Mouse (Mus musculus): Measurements from ENCODE around the gene Rap1gap2. TPM values are rescaled to one million over a fixed set of nuclear protein-coding genes. Genes with fewer than 3 reads are reported as not detected.

Rap1gap2 gene
- 67.5 and 71.0 TPM in 2 replicates for polyA plus RNA-seq (2012; rRNA removed)

DNA sequence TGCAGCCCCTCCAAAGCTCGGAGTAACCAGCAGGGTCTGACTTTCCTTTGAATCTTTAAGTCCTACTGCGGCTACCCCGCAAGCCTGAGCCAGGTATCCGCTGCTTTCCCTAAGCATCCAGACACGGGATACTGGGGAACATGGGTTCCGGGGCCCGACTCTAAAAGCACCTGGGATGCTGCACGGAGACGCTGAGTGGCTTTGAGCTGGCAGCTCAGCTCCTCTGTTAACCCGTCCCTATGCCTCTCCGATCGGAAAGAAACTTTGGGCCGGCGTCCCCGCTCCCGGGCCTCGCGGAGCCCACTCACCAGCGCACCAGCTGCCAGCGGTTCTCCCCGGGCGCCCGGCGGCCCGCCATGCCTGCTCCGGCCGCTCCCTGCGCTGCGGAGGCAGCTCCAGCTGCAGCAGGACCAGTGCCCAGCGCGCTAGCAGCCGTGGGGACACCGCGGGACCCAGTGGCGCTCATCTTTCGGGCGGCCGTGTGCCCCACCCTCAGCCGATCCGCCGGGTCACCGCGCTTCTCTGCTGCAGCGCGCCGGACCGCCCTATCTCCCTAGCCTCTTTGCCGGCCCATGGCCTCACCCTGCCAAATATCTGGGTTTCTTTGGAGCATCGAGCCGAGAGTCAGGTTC, at the start of gene Rap1gap2:
Gene Rap1gap2 (minus strand): TSS at position 371 of the 632 bp plus-strand sequence.
- no peak for TF ChIP-seq CTCF (IDR thresholded peaks at IDR 0.05; ENCODE audit: borderline replicate concordance, insufficient read depth, low read depth, low read length)
- TF ChIP-seq POLR2A (IDR thresholded peaks at IDR 0.05; ENCODE audit: borderline replicate concordance, insufficient read depth, low read length), result no peak
- no peak within 1 kb of the TSS for H3K27ac ChIP-seq (ENCODE audit: insufficient read depth, low read length)
- H3K4me3 ChIP-seq (replicated peaks; ENCODE audit: insufficient read depth, low read depth, low read length), result peak within 1 kb of the TSS; percentile 61
- WGBS, result 2% methylated on average over 50 of the region's 50 CpGs
- H3K27me3 ChIP-seq (ENCODE audit: control insufficient read depth, insufficient read depth, low read length), result no peaks in the 10 kb centered on the region
- peak in 1 of 2 experiments; percentile 47 for DNase-seq
- H3K4me1 ChIP-seq (ENCODE audit: control insufficient read depth, insufficient read depth, low read length), result 0 out of 2 replicates have a peak, but pooled peaks cover 3% of the 10 kb centered on the region

DNA sequence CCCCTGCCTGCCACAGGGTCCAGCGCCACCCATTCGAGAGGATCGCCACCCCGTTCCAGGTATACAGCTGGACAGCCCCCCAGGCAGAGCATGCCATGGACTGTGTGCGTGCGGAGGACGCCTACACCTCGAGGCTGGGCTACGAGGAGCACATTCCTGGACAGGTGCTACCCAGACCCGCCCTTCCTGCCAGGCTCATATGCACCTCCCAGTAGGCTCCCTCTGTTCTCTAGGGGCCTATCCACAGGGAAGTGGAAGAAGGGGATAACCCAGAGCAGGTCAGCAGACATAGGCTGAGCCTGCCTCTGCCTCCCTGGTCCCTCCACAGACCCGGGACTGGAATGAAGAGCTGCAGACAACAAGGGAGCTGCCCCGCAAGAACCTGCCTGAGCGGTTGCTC, 49.6 kb upstream of the Rap1gap2 start:
- peaks cover 4% of the 10 kb centered on the region; the same call in 1 of the 2 replicates for H3K4me1 ChIP-seq (ENCODE audit: control insufficient read depth, insufficient read depth, low read length)
- H3K27me3 ChIP-seq (ENCODE audit: control insufficient read depth, insufficient read depth, low read length), result no peaks in the 10 kb centered on the region
- DNase-seq, result no peak
- WGBS, result 93% methylated on average over 13 of the region's 13 CpGs
- no peak for TF ChIP-seq POLR2A (IDR thresholded peaks at IDR 0.05; ENCODE audit: borderline replicate concordance, insufficient read depth, low read length)
- no peak for TF ChIP-seq CTCF (IDR thresholded peaks at IDR 0.05; ENCODE audit: borderline replicate concordance, insufficient read depth, low read depth, low read length)
- H3K27ac ChIP-seq (ENCODE audit: insufficient read depth, low read length), result no peak overlapping the region
- H3K4me3 ChIP-seq (replicated peaks; ENCODE audit: insufficient read depth, low read depth, low read length), result no peak overlapping the region

DNA sequence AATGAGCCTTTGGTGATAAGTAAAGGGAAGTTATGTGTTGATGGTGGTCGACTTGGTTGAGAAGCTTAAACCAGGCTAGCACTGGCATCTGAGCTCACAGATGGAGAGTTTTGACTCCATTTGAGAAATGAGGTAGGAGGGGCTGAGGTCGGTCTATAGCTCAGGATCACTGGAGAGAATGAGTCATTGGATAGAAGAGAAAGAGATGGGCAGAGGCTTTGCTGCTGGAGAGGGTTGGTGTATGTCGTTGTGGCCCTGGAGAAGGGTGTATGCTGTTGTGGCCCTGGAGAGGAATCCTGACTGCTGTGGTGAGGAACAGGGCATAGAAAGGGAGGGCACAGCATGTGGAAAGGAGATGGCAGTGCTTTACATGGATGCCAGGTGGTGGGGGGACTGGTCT, 45.2 kb upstream of the Rap1gap2 start:
- Histone ChIP-seq H3K27ac (ENCODE audit: insufficient read depth, low read length) (no peak overlapping the region), H3K27me3 (ENCODE audit: control insufficient read depth, insufficient read depth, low read length) (no peaks in the 10 kb centered on the region), H3K4me3 (replicated peaks; ENCODE audit: insufficient read depth, low read depth, low read length) (no peak overlapping the region), H3K4me1 (ENCODE audit: control insufficient read depth, insufficient read depth, low read length) (peaks cover 19% of the 10 kb centered on the region)
- DNase-seq, result no peak
- 48% methylated on average over 3 of the region's 3 CpGs for WGBS
- TF ChIP-seq CTCF (IDR thresholded peaks at IDR 0.05; ENCODE audit: borderline replicate concordance, insufficient read depth, low read depth, low read length) (no peak), POLR2A (IDR thresholded peaks at IDR 0.05; ENCODE audit: borderline replicate concordance, insufficient read depth, low read length) (no peak)

DNA sequence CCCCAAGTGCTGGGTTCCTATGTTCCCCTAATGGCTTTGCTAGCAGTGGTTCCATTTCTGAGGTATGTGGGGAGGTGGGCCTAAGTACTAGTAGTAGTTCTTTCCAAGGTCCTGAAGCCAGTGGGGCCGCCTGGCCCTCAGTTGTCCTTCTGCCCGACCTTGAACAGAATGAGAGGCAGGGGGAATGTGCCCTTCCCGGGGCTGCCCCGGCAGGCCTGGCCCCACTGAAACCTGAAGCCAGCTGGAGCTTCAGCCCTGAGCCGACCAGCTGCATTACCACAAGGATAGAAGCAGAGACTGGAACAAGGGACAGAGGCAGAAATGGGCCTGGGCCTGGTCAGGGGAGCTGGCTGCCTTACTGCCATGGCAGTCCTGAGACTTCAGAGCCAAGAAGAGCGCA, 42.7 kb upstream of the Rap1gap2 start:
- no peak for DNase-seq
- 34% methylated on average over 6 of the region's 6 CpGs for WGBS
- H3K4me1 ChIP-seq (ENCODE audit: control insufficient read depth, insufficient read depth, low read length), result peaks cover 23% of the 10 kb centered on the region
- no peak overlapping the region for H3K4me3 ChIP-seq (replicated peaks; ENCODE audit: insufficient read depth, low read depth, low read length)
- H3K27ac ChIP-seq (ENCODE audit: insufficient read depth, low read length), result peak overlapping the region; percentile 68
- TF ChIP-seq CTCF (IDR thresholded peaks at IDR 0.05; ENCODE audit: borderline replicate concordance, insufficient read depth, low read depth, low read length) (no peak), POLR2A (IDR thresholded peaks at IDR 0.05; ENCODE audit: borderline replicate concordance, insufficient read depth, low read length) (no peak)
- H3K27me3 ChIP-seq (ENCODE audit: control insufficient read depth, insufficient read depth, low read length), result no peaks in the 10 kb centered on the region

GRCm38 (mm10) chr11:74652791-74653191, 42.1 kb upstream of the Rap1gap2 start:
- H3K4me1 ChIP-seq (ENCODE audit: control insufficient read depth, insufficient read depth, low read length), result peaks cover 23% of the 10 kb centered on the region
- 1% methylated on average over 4 of the region's 4 CpGs for WGBS
- TF ChIP-seq CTCF (IDR thresholded peaks at IDR 0.05; ENCODE audit: borderline replicate concordance, insufficient read depth, low read depth, low read length) (no peak), POLR2A (IDR thresholded peaks at IDR 0.05; ENCODE audit: borderline replicate concordance, insufficient read depth, low read length) (no peak)
- H3K27me3 ChIP-seq (ENCODE audit: control insufficient read depth, insufficient read depth, low read length), result no peaks in the 10 kb centered on the region
- H3K27ac ChIP-seq (ENCODE audit: insufficient read depth, low read length), result peak overlapping the region; percentile 68
- H3K4me3 ChIP-seq (replicated peaks; ENCODE audit: insufficient read depth, low read depth, low read length), result peak overlapping the region; percentile 2
- peak; percentile 56 to 67 for DNase-seq

DNA sequence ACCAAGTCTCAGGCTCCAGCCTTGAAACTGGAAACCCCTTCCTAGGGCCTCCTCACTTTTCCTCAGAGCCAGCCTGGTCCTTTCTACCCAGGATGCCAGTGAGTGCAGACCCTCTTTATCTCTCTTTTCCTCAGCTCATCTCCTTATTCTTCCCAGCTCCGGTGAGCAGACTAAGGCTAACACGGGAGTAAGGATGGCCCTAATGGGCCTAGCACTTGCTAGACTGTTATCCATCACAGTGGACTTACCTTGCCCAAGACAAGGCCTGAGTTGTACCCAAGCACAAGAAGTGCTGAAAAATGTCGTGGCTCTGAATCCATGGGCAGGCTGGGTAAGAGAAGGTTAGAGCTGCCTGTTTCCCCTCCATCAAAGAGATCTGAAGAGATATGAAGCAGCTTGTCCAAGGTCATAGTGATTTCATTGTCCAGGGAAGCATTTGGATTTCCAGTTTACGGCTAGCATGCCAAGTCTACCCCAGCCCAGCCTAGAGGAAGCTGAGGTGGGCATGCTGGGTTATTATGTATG, 39.9 kb upstream of the Rap1gap2 start:
- no peak for TF ChIP-seq CTCF (IDR thresholded peaks at IDR 0.05; ENCODE audit: borderline replicate concordance, insufficient read depth, low read depth, low read length)
- TF ChIP-seq POLR2A (IDR thresholded peaks at IDR 0.05; ENCODE audit: borderline replicate concordance, insufficient read depth, low read length), result no peak
- Histone ChIP-seq H3K27me3 (ENCODE audit: control insufficient read depth, insufficient read depth, low read length) (no peaks in the 10 kb centered on the region), H3K4me3 (replicated peaks; ENCODE audit: insufficient read depth, low read depth, low read length) (peak overlapping the region; percentile 59), H3K4me1 (ENCODE audit: control insufficient read depth, insufficient read depth, low read length) (peaks cover 19% of the 10 kb centered on the region), H3K27ac (ENCODE audit: insufficient read depth, low read length) (no peak overlapping the region)
- DNase-seq, result no peak
- 33% methylated on average over 4 of the region's 4 CpGs for WGBS

DNA sequence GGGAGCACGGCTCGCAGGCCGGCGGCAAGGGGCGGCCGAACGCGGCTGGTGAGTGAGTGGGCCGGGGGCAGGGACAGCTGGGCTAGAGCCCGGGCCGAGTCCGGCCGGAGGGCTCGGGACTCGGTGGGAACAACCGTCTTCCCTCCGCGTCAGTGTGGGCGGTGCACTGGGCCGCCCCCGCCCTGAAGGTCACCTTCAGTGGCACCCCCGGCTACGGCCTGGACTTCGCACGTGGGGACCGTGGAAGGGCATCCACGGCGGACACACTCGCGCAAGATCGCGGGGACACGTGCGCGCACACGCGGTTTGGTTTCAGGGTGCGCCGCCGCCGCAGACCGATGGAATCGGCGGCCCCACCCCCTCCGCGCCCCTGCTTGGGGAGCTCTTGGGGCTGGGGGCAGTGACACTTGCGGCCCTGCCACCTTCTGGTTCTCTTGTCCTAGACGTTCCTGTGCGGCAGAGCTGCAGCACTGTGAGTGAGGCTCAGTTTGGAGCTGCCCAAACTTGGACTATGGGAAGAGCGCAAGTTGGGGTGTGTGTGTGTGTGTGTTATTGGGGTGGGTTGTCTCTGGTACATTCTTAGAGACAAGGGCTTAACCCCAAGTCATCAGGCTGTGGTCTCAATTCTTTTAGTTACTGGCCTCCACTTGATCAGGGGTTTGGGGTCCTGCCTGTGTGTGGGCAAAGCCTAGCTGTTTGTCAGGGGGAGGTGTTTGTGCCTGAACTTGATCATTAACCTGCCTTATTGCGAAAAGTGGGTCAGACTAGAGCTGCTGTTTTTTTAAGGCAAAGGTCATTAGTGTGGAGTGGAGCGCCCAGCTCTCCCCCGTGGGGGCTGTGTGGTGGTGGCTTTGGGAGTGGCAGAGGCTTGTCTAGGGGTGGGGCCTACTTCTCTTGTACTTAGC, 39.2 kb upstream of the Rap1gap2 start:
- Histone ChIP-seq H3K27ac (ENCODE audit: insufficient read depth, low read length) (peak overlapping the region; percentile 27), H3K4me3 (replicated peaks; ENCODE audit: insufficient read depth, low read depth, low read length) (peak overlapping the region; percentile 59), H3K27me3 (ENCODE audit: control insufficient read depth, insufficient read depth, low read length) (no peaks in the 10 kb centered on the region), H3K4me1 (ENCODE audit: control insufficient read depth, insufficient read depth, low read length) (peaks cover 19% of the 10 kb centered on the region)
- no peak for DNase-seq
- TF ChIP-seq CTCF (IDR thresholded peaks at IDR 0.05; ENCODE audit: borderline replicate concordance, insufficient read depth, low read depth, low read length), result no peak
- no peak for TF ChIP-seq POLR2A (IDR thresholded peaks at IDR 0.05; ENCODE audit: borderline replicate concordance, insufficient read depth, low read length)
- WGBS, result under 1% methylated on average over 50 of the region's 53 CpGs

Measured in cerebellum, adult 2 months (tissue).